25 mouse cellular contexts compared by ENCODE assay signal in the genomic region with DNA sequence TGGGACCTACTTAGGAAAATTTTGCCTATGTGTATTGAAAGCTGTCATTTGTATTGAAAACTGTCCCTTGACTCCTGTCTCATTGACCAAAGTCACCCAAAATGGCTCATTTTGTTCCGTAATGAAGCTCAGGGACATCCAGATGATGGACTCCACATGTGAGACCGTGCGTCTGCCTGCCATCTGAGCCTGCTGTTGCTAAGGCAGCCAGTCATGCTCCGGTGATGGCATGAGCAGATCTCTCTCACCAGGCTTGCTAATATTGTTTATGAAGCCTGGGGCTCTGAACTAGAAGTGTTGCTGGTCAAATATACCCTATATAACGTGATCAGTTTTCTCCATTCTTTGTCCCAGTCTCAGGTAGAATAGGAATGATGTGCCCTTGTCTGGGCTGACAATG. TPM values are rescaled to one million over a fixed set of nuclear protein-coding genes. Genes with fewer than 3 reads are reported as not detected.
"Had no signal": no experiment of that assay in that cellular context is flagged by ENCODE, and none has a peak within 500 bp of the region (broad histone marks: within the 10 kb centered on the region; RNA-seq: fewer than 3 reads in every experiment).

No protein-coding gene starts in this region.

- H3K4me1 ChIP-seq: heart, embryonic 15.5 days; hindbrain, embryonic 13.5 days; hindbrain, embryonic 15.5 days; limb, embryonic 13.5 days; limb, embryonic 15.5 days had no signal

- ATAC-seq: forebrain, postnatal 0 days; hindbrain, postnatal 0 days had no signal

- H3K4me2 ChIP-seq: heart, embryonic 11.5 days; heart, embryonic 13.5 days; heart, embryonic 15.5 days; hindbrain, embryonic 13.5 days; hindbrain, embryonic 15.5 days; limb, embryonic 13.5 days; limb, embryonic 15.5 days; liver, embryonic 11.5 days had no signal

- H3K4me3 ChIP-seq: heart, adult 2 months; heart, embryonic 13.5 days; heart, embryonic 15.5 days; hindbrain, embryonic 13.5 days; hindbrain, embryonic 15.5 days; limb, embryonic 13.5 days; limb, embryonic 15.5 days had no signal

- H3K9ac ChIP-seq: forebrain, postnatal 0 days; heart, embryonic 13.5 days; heart, embryonic 15.5 days; hindbrain, embryonic 13.5 days; hindbrain, embryonic 15.5 days; limb, embryonic 13.5 days; limb, embryonic 15.5 days; liver, embryonic 14.5 days had no signal

- H3K27me3 ChIP-seq: heart, embryonic 15.5 days; hindbrain, embryonic 13.5 days; hindbrain, embryonic 15.5 days; limb, embryonic 15.5 days had no signal

- H3K9me3 ChIP-seq: heart, embryonic 13.5 days; heart, embryonic 15.5 days; hindbrain, embryonic 13.5 days; hindbrain, embryonic 15.5 days; limb, embryonic 13.5 days; limb, embryonic 15.5 days had no signal

- H3K27ac ChIP-seq: heart, adult 2 months; heart, embryonic 13.5 days; heart, embryonic 15.5 days; hindbrain, embryonic 13.5 days; hindbrain, embryonic 15.5 days; hindbrain, postnatal 0 days; limb, embryonic 13.5 days; limb, embryonic 15.5 days; liver, embryonic 14.5 days had no signal

- H3K36me3 ChIP-seq: heart, embryonic 13.5 days; heart, embryonic 15.5 days; hindbrain, embryonic 13.5 days; hindbrain, embryonic 15.5 days; limb, embryonic 13.5 days; limb, embryonic 15.5 days had no signal

- DNase-seq: forebrain, postnatal 0 days; gastrocnemius, postnatal 14 days; gastrocnemius, postnatal 36 days; heart, adult 11 months; heart, adult 2 months; heart, postnatal 14 days; heart, postnatal 36 days; kidney, adult 11 months; kidney, postnatal 14 days; layer of hippocampus, adult 9-11 months; layer of hippocampus, postnatal 36 days; left cerebral cortex, postnatal 4 days had no signal

RNA-seq across cellular contexts. Expression of gene Gjb1, which starts 3.2 kb away (rescaled TPM):
- total RNA-seq: heart, adult 2 months; heart, postnatal 14 days; heart, postnatal 36 days; hematopoietic stem cell, adult 5-6 weeks had no signal
- polyA plus RNA-seq: heart, postnatal 0 days; limb, embryonic 11.5 days; limb, embryonic 13.5 days had no signal
